Mouse (Mus musculus) frontal cortex, postnatal 36 days (tissue): ENCODE measurements at regions not wholly inside any gene's neighbourhood (a gene's known extent, or its start where the extent isn't known, plus 50 kb on each side); places are given as distances from the start of the nearest gene placed in this dataset.

Experiments used
- DNase-seq, 2 experiments: peaks; one replicate each; pipeline ENCODE4 v3.0.0; 2022; ENCODE audit warnings: low spot score in 2 of 2

DNA sequence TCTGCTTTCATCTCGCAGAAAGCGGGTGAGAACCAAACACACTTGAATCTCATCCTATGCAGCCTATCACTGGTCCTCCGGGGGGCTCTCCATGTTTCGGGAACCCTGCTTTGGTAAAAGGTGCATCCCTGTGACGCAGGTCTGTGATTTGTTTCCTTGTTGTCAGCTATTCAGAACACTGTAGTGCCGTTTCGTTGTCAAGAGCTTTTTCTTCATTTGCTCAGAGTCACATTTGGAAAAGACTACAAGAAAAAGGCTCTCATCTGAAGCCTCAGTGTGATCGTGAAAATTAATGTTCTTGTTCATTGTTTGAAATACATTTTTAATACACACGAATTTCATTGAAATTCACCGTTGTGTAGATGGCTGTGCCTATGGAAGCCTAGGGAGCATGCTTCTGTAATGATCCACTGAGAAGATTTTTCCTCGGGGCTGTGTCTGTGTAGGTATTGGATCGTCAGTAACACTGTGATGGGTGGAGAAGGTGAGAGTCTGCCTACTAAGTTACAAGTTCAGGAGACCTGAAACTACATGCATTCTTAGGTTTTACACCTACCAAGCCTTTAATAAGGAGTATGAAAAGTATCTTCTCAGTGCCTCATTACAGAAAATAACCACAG is 112.0 kb upstream of the Paqr3 start:
- DNase-seq: peak in 1 of 2 experiments; percentile 6

DNA sequence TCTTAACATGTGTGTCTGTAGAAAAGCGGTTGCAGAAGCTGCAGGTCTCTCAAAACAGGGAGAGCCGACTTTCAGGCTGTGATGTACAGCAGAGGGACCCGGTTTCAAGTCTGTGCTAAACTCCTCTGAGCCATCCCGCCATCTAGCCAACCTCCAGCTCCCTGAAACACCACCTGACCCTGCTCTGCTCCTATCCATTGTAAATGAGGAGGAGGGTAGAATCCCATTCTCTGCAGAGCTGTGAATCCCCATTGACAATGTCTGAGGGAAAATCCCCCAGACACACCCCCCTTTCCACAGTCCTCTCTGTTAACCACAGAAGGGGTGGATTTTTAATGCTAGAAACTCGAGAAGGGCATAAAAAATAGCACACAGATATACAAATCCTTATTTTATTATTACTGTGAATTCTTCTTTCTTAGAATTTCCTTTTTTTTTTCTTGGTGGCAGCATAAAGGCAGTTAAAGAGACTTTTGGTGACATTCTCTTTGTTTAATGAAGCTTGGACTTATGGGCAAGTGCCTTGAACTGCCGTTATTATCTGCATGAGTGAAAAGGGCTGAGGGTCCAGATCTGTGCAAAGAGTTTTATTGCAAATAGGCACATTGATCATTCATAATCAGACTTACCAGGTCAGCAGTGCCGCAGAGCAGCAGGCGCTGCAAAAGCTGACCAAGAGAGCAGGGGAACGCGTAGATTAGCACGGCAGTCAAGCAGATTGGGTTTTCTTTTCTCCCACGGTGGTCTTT is 111.3 kb upstream of the Paqr3 start:
- peak in 1 of 2 experiments; percentile 2 for DNase-seq

DNA sequence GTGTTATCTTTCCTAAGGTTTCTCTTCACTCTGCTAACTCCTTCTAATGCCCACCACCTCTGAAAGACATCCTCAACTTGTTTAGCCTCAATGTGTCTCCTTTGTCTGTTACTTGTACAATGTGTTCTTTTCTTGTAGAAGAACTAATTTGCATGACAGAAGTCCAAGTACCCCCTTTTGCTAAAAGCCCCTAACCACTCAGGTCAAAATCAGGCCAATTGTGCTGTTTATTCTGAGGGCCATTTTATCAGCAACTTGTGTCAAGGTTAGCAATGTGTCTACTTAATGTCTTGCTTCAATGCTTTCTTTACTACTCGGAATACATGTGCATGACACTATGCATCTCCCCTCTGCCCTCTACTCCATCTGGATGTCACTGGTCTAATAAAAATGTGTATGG is 107.3 kb upstream of the Paqr3 start:
- DNase-seq: no peak

DNA sequence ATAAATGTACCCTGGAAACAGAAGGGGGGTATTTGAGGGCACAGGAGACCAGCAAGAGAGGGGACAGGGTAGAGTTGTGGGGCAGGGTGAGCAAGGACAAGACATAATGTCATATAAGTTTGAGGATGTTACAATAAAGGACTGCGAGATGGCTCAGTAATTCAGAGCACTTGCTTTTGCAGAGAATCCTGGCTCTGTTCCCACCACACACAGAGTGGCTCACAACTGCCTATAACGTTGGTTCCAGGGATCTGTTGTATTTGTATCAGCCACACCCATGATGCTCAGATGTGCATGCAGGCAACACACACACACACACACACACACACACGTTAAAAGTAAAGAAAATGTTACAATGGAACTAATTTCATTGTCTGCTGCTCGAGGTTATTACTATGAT is 94.2 kb upstream of the Paqr3 start:
- no peak for DNase-seq

DNA sequence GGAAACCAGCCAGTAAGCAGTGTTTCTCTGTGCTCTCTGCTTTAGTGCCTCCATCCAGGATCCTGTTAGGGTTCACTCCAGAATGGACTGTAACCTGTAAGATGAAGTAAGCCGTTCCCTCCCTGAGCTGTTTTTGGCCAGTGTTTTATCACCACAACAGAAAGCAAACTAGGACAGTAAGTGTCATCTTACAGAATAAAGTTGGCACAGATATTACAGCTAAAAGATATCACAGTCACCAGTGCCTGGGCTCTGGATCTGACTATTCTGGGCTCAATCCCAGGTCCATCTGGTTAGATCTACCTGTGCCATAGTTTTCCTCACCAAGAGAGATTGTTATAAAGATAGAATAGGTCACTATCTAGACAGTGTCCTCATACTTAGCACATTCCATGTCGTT is 92.9 kb upstream of the Paqr3 start:
- DNase-seq: no peak

GRCm38 (mm10) chr5:97203646-97204045 is 92.2 kb upstream of the Paqr3 start:
- DNase-seq: no peak

DNA sequence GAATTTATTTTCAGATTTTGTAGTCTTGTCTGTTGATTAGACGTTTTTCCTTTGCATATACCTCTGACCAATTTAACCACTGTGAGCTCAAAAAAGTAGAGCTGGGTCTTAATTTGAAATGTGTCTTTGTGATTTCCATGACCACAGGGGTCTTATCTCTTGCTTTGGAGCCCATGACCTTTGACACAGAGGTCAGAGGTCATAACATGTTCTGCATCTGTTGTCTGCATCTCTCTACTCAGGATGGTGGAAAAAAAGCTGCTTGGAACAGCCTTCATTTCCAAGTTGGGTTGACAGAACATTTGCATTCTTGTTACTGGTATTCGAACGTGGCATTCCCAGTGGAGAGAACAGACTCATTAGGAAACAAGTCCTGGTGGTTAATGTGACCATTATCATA is 91.2 kb upstream of the Paqr3 start:
- no peak for DNase-seq

DNA sequence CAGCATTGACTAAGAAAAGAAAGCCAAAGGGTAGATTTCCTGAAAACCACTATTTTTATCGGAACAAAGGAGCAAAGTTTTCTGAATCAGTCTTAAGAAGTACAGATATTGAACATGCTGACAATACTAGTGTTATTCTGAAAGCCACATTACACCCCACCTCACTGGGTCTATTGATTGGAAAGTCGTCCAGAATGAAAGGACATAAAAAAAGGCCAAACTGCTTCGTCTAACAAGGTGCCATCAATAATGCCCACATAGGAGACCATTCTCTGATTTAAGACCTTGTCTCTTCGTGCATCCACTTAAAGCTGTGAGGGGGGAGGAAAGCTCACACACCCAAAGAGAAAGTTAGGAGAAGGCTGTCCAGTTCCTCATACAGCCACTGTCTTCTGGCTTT is 89.3 kb upstream of the Paqr3 start:
- DNase-seq: no peak

DNA sequence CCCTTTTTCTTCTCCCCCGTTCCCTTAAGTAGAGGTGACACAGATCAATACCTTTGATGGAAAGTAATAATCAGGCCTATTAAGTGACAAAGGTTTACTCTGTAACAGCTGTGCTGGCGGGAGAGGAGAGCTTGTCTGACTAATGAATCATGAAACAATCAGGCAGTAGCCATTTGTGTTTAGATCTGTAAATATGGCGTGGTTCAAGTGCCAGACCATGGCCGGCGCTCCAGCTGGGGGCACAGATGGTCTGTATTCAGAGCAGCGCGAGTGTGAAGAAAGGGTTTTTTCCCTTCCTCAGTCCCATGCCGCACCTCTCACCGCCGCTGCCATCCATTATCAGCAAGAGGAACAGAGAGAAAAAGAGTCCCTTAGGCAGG is 83.9 kb upstream of the Paqr3 start:
- peak in 1 of 2 experiments; percentile 7 for DNase-seq

DNA sequence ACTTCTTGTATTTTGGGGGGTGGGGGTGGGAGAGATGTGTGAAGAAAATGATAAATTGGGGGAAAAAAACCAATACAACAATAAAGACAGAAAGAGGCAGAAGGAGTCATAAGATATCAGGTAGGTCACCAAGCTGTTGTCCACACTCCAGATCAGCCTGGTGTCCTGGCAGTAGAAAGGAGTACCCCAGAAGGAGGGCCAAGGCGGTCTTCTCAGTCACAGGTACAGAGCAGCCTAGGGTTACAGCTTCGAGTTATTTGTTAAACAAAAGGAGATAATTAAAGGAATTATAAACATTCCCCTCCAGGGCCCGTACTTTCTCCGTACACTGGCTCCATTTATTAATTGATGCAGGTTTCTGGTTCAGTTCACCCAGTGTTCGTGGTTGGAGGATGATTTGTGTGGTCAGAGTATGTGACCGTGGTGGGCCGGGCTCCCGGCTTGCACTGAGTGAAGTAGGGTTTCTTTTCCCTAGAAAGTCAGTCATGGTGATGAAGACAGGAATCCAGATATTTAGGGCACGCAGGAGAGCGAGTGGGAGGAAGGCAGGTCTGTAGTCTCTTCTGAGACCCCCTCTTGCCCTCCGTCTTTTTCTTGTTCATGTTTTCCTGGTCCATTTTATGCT is 83.4 kb upstream of the Paqr3 start:
- DNase-seq: no peak

DNA sequence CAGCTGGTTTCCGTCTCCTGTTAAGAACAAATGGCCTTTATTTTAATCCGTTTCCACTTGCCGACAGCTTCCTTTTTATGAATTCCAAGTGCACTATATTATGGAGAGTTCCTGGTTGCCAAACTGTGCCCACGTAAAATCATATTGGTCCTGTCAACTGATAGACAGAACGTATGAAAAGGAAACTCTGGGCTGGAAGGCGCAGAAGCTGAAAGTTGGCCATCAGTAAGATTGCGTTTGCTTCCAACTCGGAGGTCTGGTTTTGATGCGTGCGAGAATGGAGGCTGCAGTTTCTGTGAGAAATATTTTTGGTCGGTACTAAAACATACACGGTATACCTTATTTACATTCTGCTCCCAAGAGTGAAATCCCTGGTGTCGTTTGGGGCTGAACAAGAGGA is 81.3 kb upstream of the Paqr3 start:
- DNase-seq: peak in 1 of 2 experiments; percentile 10

GRCm38 (mm10) chr5:97190695-97191094 is 79.3 kb upstream of the Paqr3 start:
- DNase-seq: no peak

DNA sequence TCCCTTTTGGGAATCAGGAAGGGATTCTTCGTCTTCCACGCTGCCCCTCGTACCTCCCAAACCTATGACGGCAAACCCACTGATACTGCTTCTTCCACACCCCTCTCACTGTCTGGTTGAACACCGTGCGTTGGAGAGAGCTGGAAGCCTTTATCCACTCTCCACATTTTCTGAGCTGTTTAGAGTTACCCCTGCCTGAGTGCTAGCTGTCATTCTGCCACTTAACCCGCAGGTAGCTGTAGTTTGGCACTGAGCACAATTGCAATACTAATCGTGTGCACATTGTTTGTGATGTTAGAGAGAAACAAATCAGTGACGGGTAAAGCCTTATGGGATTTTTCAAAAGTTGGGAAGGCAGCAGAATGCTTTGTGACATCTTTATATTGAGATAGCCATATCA is 73.1 kb upstream of the Paqr3 start:
- no peak for DNase-seq

DNA sequence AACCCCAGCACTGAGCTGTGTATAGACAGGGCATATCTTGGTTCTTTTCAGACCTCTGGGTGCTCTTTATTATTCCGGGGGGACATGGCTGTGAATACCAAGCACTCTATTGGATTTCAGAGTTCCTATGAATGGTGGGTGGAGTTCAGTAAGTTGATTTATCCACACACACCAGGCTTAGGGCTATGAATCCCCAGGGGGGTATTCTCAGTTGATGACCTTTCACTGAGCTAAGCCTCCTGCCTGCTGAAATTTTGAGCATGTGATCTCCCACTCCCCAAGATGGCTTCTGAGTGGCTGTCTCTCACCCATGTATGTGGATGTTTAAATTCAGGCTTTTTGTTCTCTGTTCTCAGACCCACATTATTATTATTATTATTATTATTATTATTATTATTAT is 69.9 kb upstream of the Paqr3 start:
- no peak for DNase-seq

GRCm38 (mm10) chr5:97174446-97174845 is 63.0 kb upstream of the Paqr3 start:
- DNase-seq: peak in 1 of 2 experiments; percentile 12

- no peak for DNase-seq
Observed at GRCm38 (mm10) chr5:97167401-97168249, 56.2 kb upstream of the Paqr3 start.

GRCm38 (mm10) chr5:97166128-97166883 is 54.9 kb upstream of the Paqr3 start:
- DNase-seq: no peak
